In genomic region chr3:132909736-132910135, GRCm38 (mm10) we compare ENCODE assay signal across 21 mouse cellular contexts. TPM values are rescaled to one million over a fixed set of nuclear protein-coding genes. Genes with fewer than 3 reads are reported as not detected.
DNase-seq lines count a peak whose midpoint lies in the region; ATAC-seq and TF ChIP-seq lines count a peak whose summit lies in the region.
"Had no signal": no experiment of that assay in that cellular context is flagged by ENCODE, and none has a peak within 500 bp of the region (broad histone marks: within the 10 kb centered on the region; RNA-seq: fewer than 3 reads in every experiment).

No protein-coding gene starts in this region.

- H3K27me3 ChIP-seq in heart, embryonic 14.5 days (ENCODE audit: control insufficient read depth, insufficient read depth, low read length): no peaks in the 10 kb centered on the region
- H3K27me3 ChIP-seq in midbrain, embryonic 14.5 days (ENCODE audit: control insufficient read depth, insufficient read depth, low read length): no peaks in the 10 kb centered on the region
- H3K27me3 ChIP-seq in midbrain, postnatal 0 days (ENCODE audit: insufficient read depth, low read length): no peaks in the 10 kb centered on the region
- H3K27me3 ChIP-seq in embryonic facial prominence, embryonic 14.5 days (replicated peaks; ENCODE audit: control insufficient read depth, insufficient read depth, low read length): no peaks in the 10 kb centered on the region
- H3K27me3 ChIP-seq in forebrain, embryonic 15.5 days: no peaks in the 10 kb centered on the region
- H3K27me3 ChIP-seq: embryonic facial prominence, embryonic 12.5 days; hindbrain, embryonic 12.5 days; intestine, embryonic 15.5 days; liver, embryonic 13.5 days had no signal

- WGBS in heart, embryonic 14.5 days: 21% methylated on average over 12 of the region's 12 CpGs
- 66% methylated on average over 12 of the region's 12 CpGs for WGBS in midbrain, embryonic 14.5 days
- WGBS in midbrain, postnatal 0 days: 54% methylated on average over 12 of the region's 12 CpGs
- WGBS in embryonic facial prominence, embryonic 14.5 days: 39% methylated on average over 12 of the region's 12 CpGs
- WGBS in forebrain, embryonic 15.5 days: 64% methylated on average over 12 of the region's 12 CpGs

- H3K9me3 ChIP-seq in heart, embryonic 14.5 days (ENCODE audit: control insufficient read depth, low read length): no peaks in the 10 kb centered on the region
- H3K9me3 ChIP-seq in midbrain, embryonic 14.5 days (ENCODE audit: control insufficient read depth, low read length): no peaks in the 10 kb centered on the region
- no peaks in the 10 kb centered on the region for H3K9me3 ChIP-seq in midbrain, postnatal 0 days (ENCODE audit: low read length)
- H3K9me3 ChIP-seq in embryonic facial prominence, embryonic 14.5 days (ENCODE audit: control insufficient read depth, low read length): no peaks in the 10 kb centered on the region
- H3K9me3 ChIP-seq in forebrain, embryonic 15.5 days: no peaks in the 10 kb centered on the region
- H3K9me3 ChIP-seq: embryonic facial prominence, embryonic 12.5 days; hindbrain, embryonic 12.5 days; intestine, embryonic 15.5 days; liver, embryonic 13.5 days; megakaryocyte, embryonic 14.5 days had no signal

- no peak for TF ChIP-seq CTCF in midbrain, postnatal 0 days (IDR thresholded peaks at IDR 0.05)

- no peak for ATAC-seq in heart, embryonic 14.5 days (ENCODE audit: insufficient number of reproducible peaks, insufficient read depth, low FRiP score, low read depth)
- ATAC-seq in midbrain, embryonic 14.5 days (ENCODE audit: low FRiP score, low TSS enrichment): no peak
- ATAC-seq in midbrain, postnatal 0 days (ENCODE audit: low FRiP score): no peak
- peak; percentile 48; the same call in 1 of the 2 replicates for ATAC-seq in embryonic facial prominence, embryonic 14.5 days (ENCODE audit: low read depth)
- no peak for ATAC-seq in forebrain, embryonic 15.5 days (replicated peaks)
- ATAC-seq: activated CD4-positive, CD25-positive, alpha-beta regulatory T cell, adult 4 months; CD4-positive, CD25-positive, alpha-beta regulatory T cell, adult 4 months; intestine, embryonic 15.5 days had no signal

- no peaks in the 10 kb centered on the region for H3K36me3 ChIP-seq in heart, embryonic 14.5 days (ENCODE audit: control insufficient read depth, insufficient read depth, low read length)
- no peaks in the 10 kb centered on the region for H3K36me3 ChIP-seq in midbrain, embryonic 14.5 days (ENCODE audit: control insufficient read depth, insufficient read depth, low read length)
- no peaks in the 10 kb centered on the region for H3K36me3 ChIP-seq in midbrain, postnatal 0 days (ENCODE audit: insufficient read depth, low read length)
- H3K36me3 ChIP-seq in embryonic facial prominence, embryonic 14.5 days (ENCODE audit: control insufficient read depth, insufficient read depth, low read length): no peaks in the 10 kb centered on the region
- H3K36me3 ChIP-seq in forebrain, embryonic 15.5 days: no peaks in the 10 kb centered on the region
- H3K36me3 ChIP-seq: embryonic facial prominence, embryonic 12.5 days; hindbrain, embryonic 12.5 days; intestine, embryonic 15.5 days; liver, embryonic 13.5 days had no signal

- peak overlapping the region in 1 of 2 experiments; percentile 9; a peak in 2 of 4 replicates for H3K4me3 ChIP-seq in heart, embryonic 14.5 days (ENCODE audit: control insufficient read depth in 1 of 2, insufficient read depth in 1 of 2, low read depth in 1 of 2, low read length in 2 of 2)
- no peak overlapping the region for H3K4me3 ChIP-seq in midbrain, embryonic 14.5 days (replicated peaks; ENCODE audit: low read depth, low read length)
- no peak overlapping the region for H3K4me3 ChIP-seq in midbrain, postnatal 0 days (ENCODE audit: low read depth, low read length)
- no peak overlapping the region for H3K4me3 ChIP-seq in embryonic facial prominence, embryonic 14.5 days (ENCODE audit: low read depth, low read length)
- no peak overlapping the region for H3K4me3 ChIP-seq in forebrain, embryonic 15.5 days
- H3K4me3 ChIP-seq: embryonic facial prominence, embryonic 12.5 days; hindbrain, embryonic 12.5 days; intestine, embryonic 15.5 days; liver, embryonic 13.5 days; megakaryocyte, embryonic 14.5 days had no signal

- no peak overlapping the region for H3K27ac ChIP-seq in heart, embryonic 14.5 days (replicated peaks in 1 of 2; ENCODE audit: control insufficient read depth in 1 of 2, insufficient read depth in 1 of 2, low read depth in 2 of 2, low read length in 2 of 2)
- H3K27ac ChIP-seq in midbrain, embryonic 14.5 days (replicated peaks; ENCODE audit: low read depth, low read length): no peak overlapping the region
- no peak overlapping the region for H3K27ac ChIP-seq in midbrain, postnatal 0 days (ENCODE audit: low read depth, low read length)
- no peak overlapping the region for H3K27ac ChIP-seq in embryonic facial prominence, embryonic 14.5 days (replicated peaks; ENCODE audit: low read depth, low read length)
- no peak overlapping the region for H3K27ac ChIP-seq in forebrain, embryonic 15.5 days (replicated peaks)
- H3K27ac ChIP-seq: embryonic facial prominence, embryonic 12.5 days; hindbrain, embryonic 12.5 days; intestine, embryonic 15.5 days; liver, embryonic 13.5 days; stomach, postnatal 0 days had no signal

- peak overlapping the region; percentile 44 for H3K4me2 ChIP-seq in heart, embryonic 14.5 days (ENCODE audit: low read length)
- H3K4me2 ChIP-seq in midbrain, embryonic 14.5 days (ENCODE audit: low read length): no peak overlapping the region
- H3K4me2 ChIP-seq in midbrain, postnatal 0 days (ENCODE audit: low read depth, low read length, poor library complexity, severe bottlenecking): no peak overlapping the region
- no peak overlapping the region for H3K4me2 ChIP-seq in embryonic facial prominence, embryonic 14.5 days (ENCODE audit: low read depth, low read length)
- no peak overlapping the region for H3K4me2 ChIP-seq in forebrain, embryonic 15.5 days (replicated peaks)
- H3K4me2 ChIP-seq: embryonic facial prominence, embryonic 12.5 days; hindbrain, embryonic 12.5 days; intestine, embryonic 15.5 days; liver, embryonic 13.5 days had no signal

- no peak overlapping the region for H3K9ac ChIP-seq in heart, embryonic 14.5 days (ENCODE audit: low read length)
- H3K9ac ChIP-seq in midbrain, embryonic 14.5 days (replicated peaks; ENCODE audit: low read length): no peak overlapping the region
- no peak overlapping the region for H3K9ac ChIP-seq in midbrain, postnatal 0 days (replicated peaks; ENCODE audit: low read length, poor library complexity, severe bottlenecking)
- no peak overlapping the region for H3K9ac ChIP-seq in embryonic facial prominence, embryonic 14.5 days (ENCODE audit: low read depth, low read length)
- no peak overlapping the region for H3K9ac ChIP-seq in forebrain, embryonic 15.5 days (replicated peaks)
- H3K9ac ChIP-seq: embryonic facial prominence, embryonic 12.5 days; hindbrain, embryonic 12.5 days; intestine, embryonic 15.5 days; liver, embryonic 13.5 days had no signal

- H3K4me1 ChIP-seq in heart, embryonic 14.5 days (ENCODE audit: control insufficient read depth in 2 of 2, insufficient read depth in 2 of 2, low read length in 2 of 2): peaks cover 0 to 10% of the 10 kb centered on the region in 2 experiments; a peak in 3 of 4 replicates
- 0 out of 2 replicates have a peak, but pooled peaks cover 3% of the 10 kb centered on the region for H3K4me1 ChIP-seq in midbrain, embryonic 14.5 days (ENCODE audit: control insufficient read depth, insufficient read depth, low read length)
- peaks cover 4% of the 10 kb centered on the region; the same call in 1 of the 2 replicates for H3K4me1 ChIP-seq in midbrain, postnatal 0 days (ENCODE audit: insufficient read depth, low read length)
- peaks cover 16% of the 10 kb centered on the region for H3K4me1 ChIP-seq in embryonic facial prominence, embryonic 14.5 days (ENCODE audit: control insufficient read depth, insufficient read depth, low read length)
- no peaks in the 10 kb centered on the region for H3K4me1 ChIP-seq in forebrain, embryonic 15.5 days
- H3K4me1 ChIP-seq: hindbrain, embryonic 12.5 days; intestine, embryonic 15.5 days; liver, embryonic 13.5 days; megakaryocyte, embryonic 14.5 days had no signal

- DNase-seq in heart, adult 9 months (ENCODE audit: low spot score in 2 of 2): no peak
- peak; percentile 11 for DNase-seq in midbrain, embryonic 14.5 days
- DNase-seq in midbrain, postnatal 0 days (ENCODE audit: low spot score): no peak
- DNase-seq in embryonic facial prominence, embryonic 14.5 days (ENCODE audit: low spot score): peak; percentile 46
- peak; percentile 51 for DNase-seq in lung, postnatal 25 days (ENCODE audit: low spot score)
- DNase-seq in B cell, adult 2 months: no peak
- DNase-seq: adrenal gland, postnatal 36 days; cerebellum, adult 9-11 months; gastrocnemius, postnatal 14 days; kidney, postnatal 14 days; liver, embryonic 13.5 days; thymus, postnatal 36 days had no signal

RNA-seq across cellular contexts. Expression of gene Npnt, which starts 40.4 kb away (rescaled TPM):
- 18.2 and 21.8 TPM in 2 replicates for polyA plus RNA-seq in heart, embryonic 14.5 days (2014; fragmentation: Nextera tagmentation; extraction: Ambion mirVana)
- polyA plus RNA-seq in midbrain, embryonic 14.5 days (2014; fragmentation: Nextera tagmentation; extraction: Ambion mirVana): 18.6 and 28.0 TPM in 2 replicates
- 20.9 and 21.9 TPM in 2 replicates for total RNA-seq in midbrain, postnatal 0 days (2014; rRNA removed)
- 36.4 and 43.8 TPM in 2 replicates for polyA plus RNA-seq in midbrain, postnatal 0 days (2015; fragmentation: Nextera tagmentation; extraction: Ambion mirVana)
- polyA plus RNA-seq in embryonic facial prominence, embryonic 14.5 days (2014; fragmentation: Nextera tagmentation; extraction: Ambion mirVana): 76.6 and 90.3 TPM in 2 replicates
- 5.5 and 8.2 TPM in 2 replicates for polyA plus RNA-seq in forebrain, embryonic 15.5 days (2015; fragmentation: Nextera tagmentation; extraction: Ambion mirVana)

Comparison
In these comparisons a context has a peak if more than half of its experiments do, and no peak if none do; other contexts are left out.
1. DNase-seq: peak in midbrain, embryonic 14.5 days (single experiment), embryonic facial prominence, embryonic 14.5 days (single experiment) and lung, postnatal 25 days (single experiment); none in heart, adult 9 months (0 of 2), midbrain, postnatal 0 days (single experiment) and B cell, adult 2 months (0 of 2).